Mouse (Mus musculus) kidney, postnatal 0 days (tissue): ENCODE results near the gene B4galnt3. TPM values are rescaled to one million over a fixed set of nuclear protein-coding genes. Genes with fewer than 3 reads are reported as not detected.
A peak's percentile ranks its signal among the peaks of the same experiment; 100 is the strongest.

Experiments
- ATAC-seq: fragments of 200-750 bp; cut with Nextera tagmentation; replicated peaks from 2 replicates; pipeline ENCODE4 v1.8.0; 2017; ENCODE audit warnings: low read depth, moderate number of reproducible peaks, moderate TSS enrichment, moderate library complexity; ENCODE audit not compliant: low FRiP score
- DNase-seq: peaks from one replicate; pipeline ENCODE4 v3.0.0-alpha.2; 2016; ENCODE audit warnings: low spot score
- H3K27ac ChIP-seq: fragments of 300-500 bp; sonication (generic); 2 replicates; pipeline ENCODE4 v1.5.1; 2014; ENCODE audit warnings: mild to moderate bottlenecking
- H3K27me3 ChIP-seq: fragments of 300-500 bp; sonication (generic); 2 replicates; pipeline ENCODE4 v1.6.1; 2014; ENCODE audit warnings: low read length, mixed read lengths; ENCODE audit not compliant: insufficient read depth
- H3K36me3 ChIP-seq: fragments of 300-500 bp; sonication (generic); 2 replicates; pipeline ENCODE4 v1.6.1; 2014; ENCODE audit warnings: low read length, mixed read lengths; ENCODE audit not compliant: insufficient read depth
- H3K4me1 ChIP-seq: fragments of 300-500 bp; sonication (generic); replicated peaks from 2 replicates; pipeline ENCODE4 v1.6.1; 2014; ENCODE audit warnings: antibody characterized with exemption, low read length, mixed read lengths; ENCODE audit not compliant: insufficient read depth
- H3K4me2 ChIP-seq: fragments of 300-500 bp; sonication (generic); 2 replicates; pipeline ENCODE4 v1.6.1; 2014; ENCODE audit warnings: mild to moderate bottlenecking, low read length, moderate library complexity, mixed read lengths
- H3K4me3 ChIP-seq: fragments of 300-500 bp; sonication (generic); replicated peaks from 2 replicates; pipeline ENCODE4 v1.5.1; 2014; ENCODE audit warnings: low read depth, low read length
- H3K9ac ChIP-seq: fragments of 300-500 bp; sonication (generic); 2 replicates; pipeline ENCODE4 v1.6.1; 2014; ENCODE audit warnings: low read depth, low read length
- H3K9me3 ChIP-seq: fragments of 300-500 bp; sonication (generic); replicated peaks from 2 replicates; pipeline ENCODE4 v1.6.1; 2016; ENCODE audit warnings: low read length, inconsistent platforms, mixed read lengths
- CTCF ChIP-seq: IDR thresholded peaks from 2 replicates; pipeline ENCODE4 v1.5.1; 2016; ENCODE audit warnings: antibody characterized with exemption, low read depth, mild to moderate bottlenecking, moderate library complexity
- WGBS: fragments of 180-500 bp; shearing (Covaris S2); extraction: QIAGEN DNeasy Blood & Tissue Kit; methylation state at CpG from one replicate; pipeline ENCODE4 v1.1.7; 2014; 5-methylcytosine and 5-hydroxymethylcytosine counted together
- polyA plus RNA-seq: library from polyadenylated mRNA; unstranded; fragments of >200 nt; fragmentation: Nextera tagmentation; extraction: Ambion mirVana; gene quantifications from 2 replicates; pipeline ENCODE4 v1.2.1, GENCODE M21; 2015

B4galnt3 gene
- polyA plus RNA-seq, 1 experiment from 2014 or later: 2.5 TPM

GRCm38 (mm10) chr6:120263608-120264007, 30.8 kb downstream of the B4galnt3 start:
- no peak overlapping the region for H3K9ac ChIP-seq
- peak; percentile 26; the same call in 1 of the 2 replicates for ATAC-seq
- no peak overlapping the region for H3K4me3 ChIP-seq
- no peaks in the 10 kb centered on the region for H3K36me3 ChIP-seq
- no peak overlapping the region for H3K4me2 ChIP-seq
- H3K9me3 ChIP-seq: no peaks in the 10 kb centered on the region
- DNase-seq: peak; percentile 11
- no peaks in the 10 kb centered on the region for H3K4me1 ChIP-seq
- WGBS: 53% methylated on average over 7 of the region's 7 CpGs
- no peaks in the 10 kb centered on the region for H3K27me3 ChIP-seq
- peak overlapping the region; percentile 81 for H3K27ac ChIP-seq
- no peak for TF ChIP-seq CTCF

GRCm38 (mm10) chr6:120262886-120263531, 31.4 kb downstream of the B4galnt3 start:
- H3K9ac ChIP-seq: no peak overlapping the region
- H3K4me1 ChIP-seq: no peaks in the 10 kb centered on the region
- DNase-seq (no peak), ATAC-seq (peak; percentile 63; the same call in 1 of the 2 replicates)
- peak overlapping the region; percentile 81 for H3K27ac ChIP-seq
- H3K9me3 ChIP-seq: no peaks in the 10 kb centered on the region
- 58% methylated on average over 12 of the region's 12 CpGs for WGBS
- H3K4me2 ChIP-seq: no peak overlapping the region
- H3K4me3 ChIP-seq: no peak overlapping the region
- H3K27me3 ChIP-seq: no peaks in the 10 kb centered on the region
- no peaks in the 10 kb centered on the region for H3K36me3 ChIP-seq
- TF ChIP-seq CTCF: no peak

GRCm38 (mm10) chr6:120259481-120259880, 34.9 kb downstream of the B4galnt3 start:
- 64% methylated on average over 9 of the region's 9 CpGs for WGBS
- TF ChIP-seq CTCF: no peak
- no peaks in the 10 kb centered on the region for H3K27me3 ChIP-seq

GRCm38 (mm10) chr6:120256431-120256935, 37.9 kb downstream of the B4galnt3 start:
- Histone ChIP-seq H3K4me1 (0 out of 2 replicates have a peak, but pooled peaks cover 5% of the 10 kb centered on the region), H3K4me2 (no peak overlapping the region), H3K4me3 (no peak overlapping the region), H3K27ac (peak overlapping the region; percentile 87), H3K27me3 (no peaks in the 10 kb centered on the region), H3K9ac (no peak overlapping the region), H3K36me3 (no peaks in the 10 kb centered on the region), H3K9me3 (no peaks in the 10 kb centered on the region)
- DNase-seq (no peak), ATAC-seq (no peak)
- no peak for TF ChIP-seq CTCF
- WGBS: 60% methylated on average over 5 of the region's 5 CpGs

More at GRCm38 (mm10) chr6:120259481-120259880, 34.9 kb downstream of the B4galnt3 start:
- H3K36me3 ChIP-seq: no peaks in the 10 kb centered on the region
- ATAC-seq: no peak
- H3K4me3 ChIP-seq: no peak overlapping the region
- no peak overlapping the region for H3K27ac ChIP-seq
- H3K4me1 ChIP-seq: 0 out of 2 replicates have a peak, but pooled peaks cover 5% of the 10 kb centered on the region
- no peaks in the 10 kb centered on the region for H3K9me3 ChIP-seq
- DNase-seq: no peak
- no peak overlapping the region for H3K9ac ChIP-seq
- no peak overlapping the region for H3K4me2 ChIP-seq

GRCm38 (mm10) chr6:120255701-120256100, 38.7 kb downstream of the B4galnt3 start:
- H3K4me3 ChIP-seq: no peak overlapping the region
- H3K36me3 ChIP-seq: no peaks in the 10 kb centered on the region
- no peak for DNase-seq
- H3K4me1 ChIP-seq: 0 out of 2 replicates have a peak, but pooled peaks cover 5% of the 10 kb centered on the region
- H3K9ac ChIP-seq: no peak overlapping the region
- no peak overlapping the region for H3K4me2 ChIP-seq
- no peak for ATAC-seq
- 66% methylated on average over 12 of the region's 12 CpGs for WGBS
- H3K27ac ChIP-seq: peak overlapping the region; percentile 87
- no peaks in the 10 kb centered on the region for H3K27me3 ChIP-seq
- TF ChIP-seq CTCF: no peak
- no peaks in the 10 kb centered on the region for H3K9me3 ChIP-seq

GRCm38 (mm10) chr6:120255144-120255543, 39.2 kb downstream of the B4galnt3 start:
- Histone ChIP-seq H3K4me2 (no peak overlapping the region), H3K27ac (peak overlapping the region; percentile 87)
- DNase-seq: no peak

More at GRCm38 (mm10) chr6:120255144-120255543, 39.2 kb downstream of the B4galnt3 start:
- peak; percentile 63; the same call in 1 of the 2 replicates for ATAC-seq
- no peak for TF ChIP-seq CTCF
- H3K9me3 ChIP-seq: no peaks in the 10 kb centered on the region
- H3K27me3 ChIP-seq: no peaks in the 10 kb centered on the region
- H3K4me3 ChIP-seq: no peak overlapping the region
- H3K9ac ChIP-seq: no peak overlapping the region
- WGBS: 42% methylated on average over 4 of the region's 4 CpGs
- H3K36me3 ChIP-seq: no peaks in the 10 kb centered on the region
- 0 out of 2 replicates have a peak, but pooled peaks cover 5% of the 10 kb centered on the region for H3K4me1 ChIP-seq
